Mouse (Mus musculus) heart, adult 8-10 months (tissue): ENCODE measurements at regions not wholly inside any gene's neighbourhood (a gene's known extent, or its start where the extent isn't known, plus 50 kb on each side); places are given as distances from the start of the nearest gene placed in this dataset.

Source experiments
- DNase-seq: peaks from one replicate; pipeline ENCODE4 v3.0.0; 2022; ENCODE audit warnings: low spot score

DNA sequence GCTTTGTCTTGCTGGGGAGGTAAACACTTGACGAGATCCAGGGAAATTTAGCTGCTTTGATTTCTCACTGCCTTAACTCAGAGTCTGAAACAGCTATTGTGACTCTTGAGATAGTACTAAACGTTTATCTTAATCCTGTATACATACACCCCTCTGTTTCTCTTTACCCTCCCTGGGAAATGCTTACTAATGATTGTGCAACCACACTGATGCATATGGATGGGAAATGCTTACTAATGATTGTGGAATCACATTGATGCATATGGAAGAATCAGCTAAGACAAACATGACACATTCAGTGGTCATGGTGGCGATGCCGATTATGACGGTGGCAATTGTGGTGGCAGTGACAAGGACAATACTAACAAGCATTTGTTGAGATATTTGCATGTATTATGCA is 58.9 kb upstream of the Sesn3 start:
- DNase-seq: no peak

- no peak for DNase-seq
These were observed 51.9 kb upstream of the Sesn3 start for GRCm38 (mm10) chr9:14222936-14223335.
